Mouse (Mus musculus) CD4-positive helper T cell, adult 2 months (primary cell): ENCODE results near the gene Hoxc12.

ENCODE experiments used
- DNase-seq: peaks from one replicate; pipeline ENCODE4 v3.0.0-alpha.2; 2012; ENCODE audit warnings: low read depth, missing footprints, low spot score

Hoxc12 gene

DNA sequence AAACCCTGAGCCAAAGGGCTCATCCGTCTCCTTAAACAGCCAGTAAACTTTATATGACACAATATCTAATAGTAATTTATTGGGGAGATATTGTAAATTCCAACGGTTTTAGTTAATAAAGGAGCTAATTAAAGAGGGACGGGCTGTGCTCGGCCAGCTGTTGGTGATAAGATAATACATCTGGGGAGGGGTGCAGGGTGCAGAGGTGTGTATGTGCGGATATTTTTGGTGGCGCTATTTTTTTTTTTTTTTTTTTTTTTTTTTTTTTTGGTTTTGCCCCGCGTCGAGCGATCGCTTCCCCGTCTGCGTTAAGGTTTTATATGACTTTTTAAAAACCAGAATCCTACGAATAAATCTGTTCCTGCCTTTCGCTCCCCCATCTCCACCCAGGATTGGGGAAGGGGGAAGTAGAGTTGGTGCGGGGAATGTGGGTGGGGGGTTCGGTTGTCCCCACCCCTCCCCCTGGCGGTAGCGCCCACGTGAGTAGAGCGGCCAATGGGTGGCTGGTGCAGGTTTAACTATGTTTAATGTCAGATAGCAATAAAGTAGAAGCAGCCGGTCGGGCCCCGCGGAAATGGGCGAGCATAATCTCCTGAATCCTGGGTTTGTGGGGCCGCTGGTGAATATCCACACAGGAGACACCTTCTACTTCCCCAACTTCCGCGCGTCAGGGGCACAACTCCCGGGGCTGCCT, at the start of gene Hoxc12:
Hoxc12 (plus strand) TSS at position 479 of the 694 bp plus-strand sequence.
- no peak for DNase-seq

DNA sequence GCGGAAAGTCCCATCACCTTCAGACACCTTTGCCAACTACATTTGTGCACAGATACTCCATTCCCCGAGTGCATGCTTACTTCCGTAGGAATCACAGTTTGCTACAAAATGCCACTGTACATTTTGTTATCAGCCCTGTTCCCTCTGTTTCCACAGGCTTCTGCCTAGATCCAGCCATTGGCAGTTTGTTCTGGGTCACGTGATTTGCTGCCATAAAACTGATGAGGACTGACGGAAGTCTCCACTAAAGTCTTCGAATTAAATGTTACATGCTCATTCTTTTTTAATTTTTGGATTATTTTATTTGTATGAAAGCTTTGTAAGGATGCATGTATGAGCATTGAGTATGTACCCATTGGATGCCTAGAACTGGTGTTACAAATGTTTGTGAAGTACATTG, 41.4 kb upstream of the Hoxc12 start:
- no peak for DNase-seq

DNA sequence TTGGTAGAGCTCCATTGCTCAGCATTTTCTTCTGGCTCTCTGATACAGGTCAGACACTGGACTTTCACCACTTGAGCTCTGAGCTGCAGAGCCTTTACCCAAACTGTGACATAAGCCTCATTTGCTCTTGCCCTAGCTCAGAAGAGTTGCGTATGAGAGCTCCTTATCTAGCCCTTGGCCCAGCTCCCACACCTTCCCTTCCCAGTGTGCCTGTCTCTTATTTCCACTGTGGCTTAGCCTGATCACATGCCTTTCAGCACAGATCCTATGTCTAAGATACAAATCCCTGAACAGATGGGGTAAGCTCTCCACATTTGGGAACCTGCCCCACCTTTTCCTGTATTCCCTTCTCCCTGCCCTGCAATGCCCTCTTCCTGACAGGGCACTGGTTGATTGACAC, 31.6 kb upstream of the Hoxc12 start:
- no peak for DNase-seq

DNA sequence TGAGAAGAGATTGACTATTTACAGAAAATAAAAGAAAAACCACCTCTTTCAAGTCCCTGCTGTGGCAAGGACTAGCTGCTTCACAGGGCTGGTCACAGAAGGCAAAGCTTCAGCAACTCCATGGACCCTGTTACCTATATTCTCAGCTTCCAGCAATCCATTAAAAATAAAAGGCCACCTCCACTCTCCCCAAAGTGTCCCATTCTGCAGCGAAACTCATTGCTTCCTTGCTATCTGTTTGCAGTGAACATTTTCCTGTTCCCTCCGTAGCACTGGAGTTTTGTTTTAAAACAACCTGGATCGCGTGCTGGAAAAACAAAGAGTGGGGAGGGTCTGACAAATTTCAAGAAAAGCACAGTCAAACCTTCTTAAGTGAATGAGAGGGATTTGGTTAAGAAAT, 27.0 kb upstream of the Hoxc12 start:
- no peak for DNase-seq

DNA sequence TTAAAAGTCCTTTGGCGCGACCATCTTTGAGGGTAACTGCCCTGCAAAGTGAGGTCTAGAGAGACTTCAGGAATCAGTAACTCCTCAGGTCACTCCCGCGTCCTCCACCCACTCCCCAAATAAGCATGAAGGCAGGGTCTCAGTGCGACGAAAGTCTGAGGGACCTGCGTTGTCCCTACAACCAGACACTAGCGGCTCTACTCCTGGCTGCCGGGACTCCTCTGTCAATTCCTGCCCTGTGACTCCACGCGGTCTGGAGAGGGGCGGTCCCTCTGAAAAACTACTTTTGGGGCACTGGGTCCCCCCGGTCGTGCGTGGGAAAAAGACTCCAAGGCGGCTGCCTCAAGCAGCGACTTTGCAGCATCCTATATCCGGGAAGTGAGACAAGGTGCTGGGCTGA, 26.5 kb upstream of the Hoxc12 start:
- DNase-seq, result no peak

DNA sequence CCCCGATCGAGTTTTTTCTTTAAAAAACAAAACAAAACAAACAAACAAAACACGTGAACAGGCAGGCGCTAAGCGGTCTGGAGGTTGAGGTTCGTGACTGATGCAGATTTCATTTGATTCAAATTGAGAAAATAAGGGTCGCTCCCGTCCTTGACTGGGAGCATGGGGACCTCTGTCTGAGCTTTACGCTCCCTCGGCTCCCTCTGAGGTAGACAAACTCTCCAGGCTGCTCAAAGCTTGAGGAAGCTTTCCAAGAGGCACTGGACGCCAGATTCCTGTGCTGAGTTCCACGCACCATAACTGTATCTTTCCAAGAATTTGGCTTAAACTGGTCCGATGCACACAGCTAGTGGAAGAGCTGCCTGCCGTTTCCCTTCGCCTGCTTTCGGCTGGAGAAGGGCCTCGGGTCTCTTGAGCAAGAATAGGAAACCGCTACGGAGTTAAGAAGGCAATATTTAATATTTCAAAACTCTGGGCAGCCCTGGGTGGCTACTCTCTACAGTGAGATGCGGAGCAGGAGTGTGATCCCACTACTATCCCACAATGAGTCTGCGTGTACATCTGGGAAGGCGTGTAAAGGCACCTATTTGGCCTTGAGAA, 26.0 kb upstream of the Hoxc12 start:
- DNase-seq, result no peak

DNA sequence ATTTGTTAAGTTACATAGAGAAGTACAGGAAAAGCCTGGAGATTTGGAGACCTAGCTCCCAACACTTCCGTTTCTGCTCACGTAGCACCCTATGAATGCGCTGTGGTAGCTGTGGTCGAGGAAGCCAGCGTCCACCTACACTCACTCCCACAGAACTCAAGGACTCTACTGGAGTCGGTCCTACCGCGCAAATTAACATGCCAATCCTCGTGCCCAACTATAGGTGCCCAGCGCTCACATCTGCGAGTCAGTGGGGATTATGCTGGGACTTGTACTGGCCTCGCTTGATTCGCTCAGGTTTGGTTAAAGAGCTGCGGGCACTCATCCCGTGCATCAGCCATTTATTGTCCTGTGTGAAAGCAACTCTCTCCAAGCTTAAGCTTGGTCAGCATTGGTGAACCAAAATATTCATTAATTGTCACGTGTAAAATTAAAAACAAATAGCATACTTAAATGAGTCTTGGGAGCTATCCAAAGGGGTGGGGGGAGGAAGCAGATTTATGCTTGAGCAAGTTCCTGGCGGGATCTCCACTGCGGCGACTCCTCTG, 23.4 kb upstream of the Hoxc12 start:
- DNase-seq, result no peak

DNA sequence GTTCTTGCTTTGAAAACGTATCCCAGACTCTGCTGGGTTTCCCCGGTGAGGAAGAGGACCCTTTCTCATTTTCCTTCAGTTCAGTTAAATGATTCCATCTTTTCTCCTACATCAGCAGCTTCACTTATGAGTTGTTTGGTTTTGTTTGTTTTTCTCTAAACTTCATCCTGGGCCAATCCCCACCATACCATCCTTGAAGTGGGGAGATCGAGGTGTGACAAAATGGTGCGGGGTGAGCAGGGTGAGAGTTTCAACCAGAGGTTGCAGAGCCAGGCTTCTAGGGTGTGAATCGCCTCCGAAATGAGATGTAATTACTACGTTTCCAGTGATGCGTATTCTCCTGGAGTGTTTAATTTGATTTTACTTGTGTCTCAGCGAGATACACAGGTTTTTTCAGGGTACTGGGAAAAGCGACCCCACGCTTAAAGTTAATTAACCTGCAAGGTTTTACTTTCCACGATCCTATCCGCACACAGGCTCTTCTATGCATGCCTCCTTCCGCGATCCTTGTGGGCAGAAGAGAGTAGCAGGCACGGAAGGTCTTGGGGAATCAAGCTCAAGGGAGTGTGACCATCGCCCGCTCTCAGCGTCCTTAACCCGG, 18.5 kb upstream of the Hoxc12 start:
- no peak for DNase-seq

DNA sequence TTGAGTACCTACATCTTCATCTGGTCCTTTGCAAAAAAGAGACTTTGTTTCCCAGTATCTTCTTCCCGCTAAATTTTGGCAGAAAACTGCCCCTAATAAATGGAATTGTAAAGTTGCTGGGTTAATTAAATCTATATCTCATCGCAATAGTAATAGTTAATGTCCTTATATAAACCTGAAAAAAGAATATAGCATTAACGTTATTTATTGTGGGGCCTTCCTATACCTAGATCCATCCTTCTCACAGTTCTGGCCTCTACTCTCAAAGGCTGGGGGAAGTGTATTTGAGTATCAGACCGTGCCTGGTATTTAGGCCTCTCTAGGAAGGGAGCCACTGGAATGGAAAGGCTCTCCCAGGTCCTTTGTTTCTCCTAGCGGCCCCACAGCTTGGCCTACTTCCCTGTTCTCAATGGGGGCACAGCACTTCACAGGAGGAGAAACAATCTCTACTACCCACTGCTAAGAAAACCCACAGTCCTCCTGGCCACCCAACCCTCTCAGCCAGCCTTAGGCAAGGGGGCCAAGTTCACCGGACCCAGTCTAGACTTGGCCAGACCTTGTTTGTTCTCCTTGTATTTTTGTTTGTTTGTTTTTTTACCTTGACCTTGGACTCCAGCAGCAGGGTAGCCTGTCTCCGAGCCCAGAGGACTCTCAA, 17.8 kb upstream of the Hoxc12 start:
- DNase-seq, result no peak

DNA sequence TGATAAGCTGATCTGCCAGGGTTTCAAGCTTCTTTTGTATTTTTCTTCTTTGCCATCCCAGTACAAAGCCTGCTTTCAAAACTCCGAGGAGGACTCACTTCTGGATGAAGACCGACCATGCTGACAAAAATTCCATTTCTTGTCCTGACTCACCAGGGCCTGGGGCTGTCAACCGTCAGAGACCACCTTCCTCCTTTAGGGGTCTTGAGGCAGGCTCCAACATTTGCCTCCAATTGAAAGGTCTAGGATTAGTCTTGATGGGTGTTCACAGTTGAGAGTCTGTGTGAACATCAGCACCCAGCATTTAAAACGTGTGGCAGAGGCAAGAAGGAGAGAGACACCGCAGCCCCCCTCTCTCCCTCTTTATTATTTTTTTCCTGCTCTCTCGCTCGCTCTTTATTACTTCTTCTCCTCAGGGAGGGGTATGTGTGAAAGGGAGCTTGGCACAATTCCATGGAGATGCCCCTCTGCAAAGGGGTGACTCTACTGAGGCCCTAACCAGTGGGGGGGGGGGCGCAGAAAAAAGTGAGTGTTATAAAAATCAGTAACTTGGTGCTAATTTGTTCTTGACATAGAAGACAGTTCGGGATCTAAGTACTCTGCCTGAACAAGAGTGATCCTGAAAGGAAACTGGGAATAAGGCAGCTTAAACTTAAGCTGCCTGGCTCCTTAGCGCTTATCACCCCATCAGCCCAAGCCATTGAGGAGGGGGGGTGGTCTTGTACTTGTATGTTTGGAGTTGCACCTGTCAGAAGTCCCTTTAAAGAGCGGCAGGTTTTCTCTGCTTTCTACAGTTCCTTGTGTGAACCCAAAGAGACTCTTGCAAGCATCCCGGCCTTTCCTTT, 17.0 kb upstream of the Hoxc12 start:
- no peak for DNase-seq

DNA sequence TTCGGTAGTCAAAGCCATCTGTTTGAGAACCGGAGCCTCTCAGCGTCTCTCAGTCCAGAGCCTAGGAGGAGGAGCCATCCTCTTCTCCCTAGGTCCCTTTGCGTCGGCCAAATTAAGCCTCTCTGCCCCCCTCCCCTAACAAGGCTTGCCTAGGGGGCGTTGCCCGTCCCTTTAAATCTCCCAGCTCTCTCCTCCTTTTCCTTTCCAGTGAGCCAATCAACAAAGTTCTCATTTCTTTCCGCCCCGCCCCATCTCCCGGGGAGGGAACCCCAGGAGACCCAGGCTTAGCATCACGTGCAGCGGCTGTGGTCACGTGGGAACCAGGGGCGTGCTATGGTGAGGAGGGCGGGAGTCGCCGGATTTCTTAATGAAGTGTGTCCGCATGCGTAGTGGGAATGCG, 15.9 kb upstream of the Hoxc12 start:
- no peak for DNase-seq

DNA sequence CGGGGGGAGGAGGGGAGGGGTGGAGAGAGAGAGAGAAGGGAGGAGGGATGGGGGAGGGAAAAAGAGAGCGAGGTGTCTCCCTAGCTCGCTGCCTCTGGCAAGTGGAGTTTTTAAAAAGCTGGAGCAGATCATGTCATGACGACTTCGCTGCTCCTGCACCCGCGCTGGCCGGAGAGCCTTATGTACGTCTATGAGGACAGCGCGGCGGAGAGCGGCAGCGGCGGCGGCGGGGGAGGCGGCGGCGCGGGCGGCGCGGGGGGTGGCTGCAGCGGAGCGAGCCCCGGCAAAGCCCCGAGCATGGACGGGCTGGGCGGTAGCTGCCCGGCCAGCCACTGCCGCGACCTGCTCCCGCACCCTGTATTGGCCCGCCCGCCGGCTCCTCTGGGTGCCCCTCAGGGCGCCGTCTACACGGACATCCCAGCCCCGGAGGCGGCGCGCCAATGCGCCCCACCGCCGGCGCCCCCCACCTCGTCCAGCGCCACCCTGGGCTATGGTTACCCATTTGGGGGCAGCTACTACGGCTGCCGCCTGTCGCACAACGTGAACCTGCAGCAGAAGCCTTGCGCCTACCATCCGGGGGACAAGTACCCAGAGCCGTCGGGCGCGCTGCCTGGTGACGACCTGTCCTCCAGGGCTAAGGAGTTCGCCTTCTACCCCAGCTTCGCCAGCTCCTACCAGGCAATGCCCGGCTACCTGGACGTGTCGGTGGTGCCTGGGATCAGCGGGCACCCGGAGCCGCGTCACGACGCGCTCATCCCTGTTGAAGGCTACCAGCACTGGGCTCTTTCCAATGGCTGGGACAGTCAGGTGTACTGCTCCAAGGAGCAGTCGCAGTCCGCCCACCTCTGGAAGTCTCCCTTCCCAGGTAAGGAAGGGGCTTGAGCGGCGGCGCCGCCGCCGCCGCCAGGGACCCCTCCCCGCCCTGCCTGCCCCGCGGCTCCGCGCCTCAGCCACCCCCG, 15.2 kb upstream of the Hoxc12 start, which contains the start of gene Hoxc13:
Hoxc13 (plus strand) TSS at position 51 of the 959 bp plus-strand sequence.
- DNase-seq, result no peak

DNA sequence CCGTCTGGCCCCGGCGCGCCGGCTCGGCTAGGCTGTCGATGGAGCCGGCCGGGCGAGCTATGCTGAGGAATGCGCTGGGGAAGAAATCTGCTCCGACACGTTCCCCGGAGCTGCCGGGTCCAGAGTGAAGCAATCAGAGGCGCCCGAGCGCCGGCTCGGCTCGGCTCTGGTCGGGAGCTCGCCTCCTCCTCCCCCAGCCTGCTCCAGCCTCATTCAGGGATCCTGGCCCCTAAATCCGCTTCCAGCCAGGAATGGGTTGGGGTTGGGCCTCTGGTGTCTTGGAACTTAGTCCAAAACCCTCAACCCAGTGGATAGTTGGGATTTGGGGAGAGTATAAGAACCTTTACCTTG, 14.6 kb upstream of the Hoxc12 start:
- DNase-seq, result no peak

DNA sequence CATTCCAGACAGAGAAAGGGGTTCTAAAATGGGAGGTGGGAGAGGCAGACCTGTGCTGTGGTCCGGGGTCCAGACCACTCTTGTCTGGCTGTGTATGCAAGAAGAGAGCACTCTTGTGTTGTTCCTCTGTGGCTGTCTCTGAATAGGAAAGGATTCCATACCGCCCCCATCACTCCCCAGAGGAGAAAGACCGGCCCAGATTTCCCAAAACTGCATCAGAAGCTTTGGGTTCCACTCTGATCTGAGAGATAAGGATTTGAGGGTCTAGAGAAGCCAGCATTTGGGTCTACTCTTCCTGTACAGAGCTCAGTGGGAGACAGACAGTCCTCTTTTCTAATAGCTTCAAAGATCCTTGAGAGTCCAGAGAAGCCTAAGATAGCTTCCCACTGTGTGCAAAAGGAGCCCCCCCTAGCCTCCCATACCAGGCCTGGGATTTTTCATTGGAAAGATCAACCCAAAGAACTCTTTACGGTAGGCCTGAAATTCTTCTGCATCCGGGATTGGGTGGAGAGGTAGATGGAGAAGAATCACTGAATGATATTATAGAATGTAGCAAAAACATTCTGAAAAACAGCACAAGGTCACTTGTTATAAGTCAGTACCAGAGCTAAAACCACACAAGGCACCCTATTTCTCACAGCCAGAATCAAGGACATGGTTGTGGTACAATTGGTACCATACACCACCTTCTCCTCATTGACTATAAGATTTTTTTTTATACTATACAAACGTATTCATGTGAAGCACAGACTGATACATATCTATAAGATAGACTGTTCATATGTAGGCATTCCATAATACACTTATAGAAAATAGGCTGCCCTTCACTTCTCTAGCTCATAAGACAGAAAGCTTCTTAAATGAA, 13.7 kb upstream of the Hoxc12 start:
- no peak for DNase-seq

DNA sequence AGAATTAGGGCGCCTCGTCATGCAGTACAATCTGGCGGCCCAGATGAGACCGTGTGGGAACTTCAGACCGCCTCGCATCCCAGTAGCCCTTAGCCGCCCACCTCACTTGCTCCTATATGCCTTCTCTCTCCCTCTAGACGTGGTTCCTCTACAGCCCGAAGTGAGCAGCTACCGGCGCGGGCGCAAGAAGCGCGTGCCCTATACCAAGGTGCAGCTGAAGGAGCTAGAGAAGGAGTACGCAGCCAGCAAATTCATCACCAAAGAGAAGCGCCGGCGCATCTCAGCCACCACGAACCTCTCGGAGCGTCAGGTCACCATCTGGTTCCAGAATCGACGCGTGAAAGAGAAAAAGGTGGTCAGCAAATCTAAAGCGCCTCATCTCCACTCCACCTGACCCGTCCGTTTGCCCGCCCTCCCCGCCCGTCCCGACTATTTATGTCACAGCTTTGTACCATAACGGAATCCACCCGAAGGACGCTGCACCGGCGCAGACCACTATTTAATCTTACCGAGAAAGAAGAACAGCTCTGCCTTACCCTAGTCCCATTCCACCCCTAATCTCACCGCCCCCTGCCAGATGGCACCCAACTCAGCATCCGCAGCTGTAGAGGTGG, 9.4 kb upstream of the Hoxc12 start:
- DNase-seq, result no peak

DNA sequence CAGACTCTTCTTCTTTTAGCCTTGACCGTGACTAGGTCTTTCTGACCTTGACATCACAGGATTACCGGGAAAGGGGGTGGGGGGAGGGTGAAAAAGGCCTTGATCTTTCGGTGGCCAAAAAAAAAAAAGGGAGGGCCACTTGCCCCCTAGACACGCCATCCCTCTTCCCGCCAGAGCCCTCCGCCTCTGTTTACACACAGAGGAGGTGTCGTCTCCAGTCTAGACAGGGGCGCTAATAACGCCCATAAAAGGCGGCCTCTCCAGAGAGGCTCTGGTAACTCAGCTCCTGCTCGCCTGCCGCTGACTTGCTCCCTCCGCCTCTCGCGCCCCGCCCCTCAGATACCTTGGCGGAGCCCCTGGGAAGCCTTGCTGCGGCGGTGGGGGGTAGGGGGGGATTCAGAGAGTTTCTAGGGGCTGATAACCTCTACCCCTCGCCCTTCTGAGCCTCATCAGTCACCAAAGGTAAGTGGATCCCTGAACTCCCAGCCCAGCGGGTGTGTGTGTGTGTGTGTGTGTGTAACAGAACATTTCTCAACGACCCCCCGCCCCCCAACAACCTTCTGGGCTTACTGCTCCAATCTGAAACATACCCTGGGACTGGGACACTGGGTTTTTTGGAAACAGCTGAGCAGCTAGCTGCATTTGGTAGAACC, 4.7 kb upstream of the Hoxc12 start:
- no peak for DNase-seq

DNA sequence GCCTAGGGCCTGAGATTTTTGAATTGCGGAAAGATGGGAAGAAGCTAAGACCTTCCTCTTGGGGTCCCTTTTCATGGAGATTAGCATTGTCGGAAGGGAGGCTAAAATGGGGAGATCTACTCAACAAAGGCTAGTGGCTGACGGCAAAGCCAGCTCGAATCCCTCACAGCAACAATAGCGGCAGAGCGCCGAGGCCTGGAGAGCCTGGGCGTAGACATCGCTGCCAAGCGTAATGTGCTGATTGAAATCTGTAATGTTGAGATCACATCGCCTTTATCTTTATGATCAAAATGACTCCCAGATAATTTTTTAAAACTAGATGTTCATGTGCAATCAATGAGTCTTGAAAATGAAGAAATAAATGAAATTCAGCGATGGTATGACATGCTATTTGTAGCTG, 2.1 kb upstream of the Hoxc12 start:
- DNase-seq, result no peak

DNA sequence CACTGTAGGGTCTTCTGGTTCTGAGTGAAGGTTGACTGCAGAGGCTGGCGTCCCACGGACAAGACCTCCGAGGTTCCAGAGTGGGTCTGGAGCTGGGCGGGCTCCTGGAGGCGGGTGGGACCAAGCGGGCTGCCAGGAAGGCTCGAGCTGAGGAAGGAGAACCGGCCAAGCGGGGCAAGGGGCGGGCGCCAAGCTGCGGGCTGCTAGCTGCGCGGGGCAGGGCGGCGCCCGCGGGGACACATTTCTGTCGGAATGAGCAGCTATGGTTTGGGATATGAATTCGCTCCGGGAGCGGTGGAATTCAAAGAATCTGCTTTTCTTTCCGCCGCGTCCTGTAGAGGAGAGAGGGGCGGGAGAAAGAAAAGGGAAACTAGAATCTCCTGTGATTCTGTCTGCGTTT, 1.7 kb upstream of the Hoxc12 start:
- DNase-seq, result no peak
